Mouse (Mus musculus) forelimb bud, embryonic 11.5 days (tissue): ENCODE results near the gene Klhdc2.

Experiments used
- DNase-seq: peaks from one replicate; pipeline ENCODE4 v3.0.0-alpha.2; 2012; ENCODE audit warnings: low read depth, low spot score

Gene Klhdc2

GRCm38 (mm10) chr12:69300391-69300790 is 3.9 kb downstream of the Klhdc2 start:
- no peak for DNase-seq

- DNase-seq, result no peak
Observed at GRCm38 (mm10) chr12:69302171-69302570, 5.7 kb downstream of the Klhdc2 start.

DNA sequence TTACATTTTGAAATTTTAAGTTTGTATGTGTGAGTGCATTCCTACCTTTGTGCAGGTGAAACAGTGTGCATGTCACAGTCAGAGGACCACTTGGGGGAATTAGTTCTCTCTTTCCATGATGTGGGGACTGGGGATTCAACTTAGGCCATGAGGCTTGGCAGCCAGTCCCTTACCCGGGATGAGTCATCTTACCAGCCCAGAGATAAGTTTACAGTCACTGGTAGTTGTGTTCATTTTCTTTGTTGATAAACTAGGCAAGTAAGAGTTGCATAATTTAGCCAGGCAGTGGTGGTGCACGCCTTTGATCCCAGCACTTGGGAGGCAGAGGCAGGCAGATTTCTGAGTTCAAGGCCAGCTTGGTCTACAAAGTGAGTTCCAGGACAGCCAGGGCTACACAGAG is 7.6 kb downstream of the Klhdc2 start:
- no peak for DNase-seq

DNA sequence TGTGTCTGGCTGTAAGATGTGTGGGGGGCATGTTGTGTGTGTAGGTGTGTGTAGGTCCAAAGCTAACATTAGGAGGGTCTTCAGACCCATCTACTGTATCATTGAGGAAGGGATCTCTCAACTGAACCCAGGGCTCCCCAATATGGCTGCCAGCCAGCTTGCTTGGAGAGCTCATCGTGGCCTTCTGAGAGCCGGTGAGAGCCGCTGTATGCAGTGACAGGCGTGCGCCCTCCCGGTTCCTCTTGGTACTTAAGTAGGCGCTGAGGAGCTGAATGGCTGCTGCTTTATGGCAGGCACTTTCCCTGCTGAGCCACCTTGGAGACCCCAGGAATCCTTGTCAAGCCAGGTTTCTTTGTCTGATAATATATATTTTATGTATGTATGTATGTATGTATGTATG is 9.9 kb downstream of the Klhdc2 start:
- no peak for DNase-seq

DNA sequence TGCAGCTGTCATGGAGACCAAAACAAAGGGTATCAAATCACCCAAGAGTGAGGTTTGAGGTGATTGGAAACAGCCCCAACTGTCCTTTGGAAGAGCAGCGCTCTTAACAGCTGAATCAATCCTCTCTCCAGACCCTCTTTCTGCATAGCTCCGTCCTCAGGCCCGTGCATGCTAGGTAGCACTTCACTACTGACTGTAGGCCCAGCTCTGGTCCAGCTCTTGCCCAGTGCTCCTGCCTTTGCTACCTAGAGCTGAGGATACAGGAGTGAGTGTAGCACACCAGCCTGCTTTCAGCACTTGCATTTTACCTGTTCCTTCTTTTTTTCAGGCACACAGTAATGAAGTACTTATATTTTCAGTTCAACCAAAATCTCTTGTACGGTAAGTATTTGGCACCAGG is 13.2 kb downstream of the Klhdc2 start:
- DNase-seq, result no peak

DNA sequence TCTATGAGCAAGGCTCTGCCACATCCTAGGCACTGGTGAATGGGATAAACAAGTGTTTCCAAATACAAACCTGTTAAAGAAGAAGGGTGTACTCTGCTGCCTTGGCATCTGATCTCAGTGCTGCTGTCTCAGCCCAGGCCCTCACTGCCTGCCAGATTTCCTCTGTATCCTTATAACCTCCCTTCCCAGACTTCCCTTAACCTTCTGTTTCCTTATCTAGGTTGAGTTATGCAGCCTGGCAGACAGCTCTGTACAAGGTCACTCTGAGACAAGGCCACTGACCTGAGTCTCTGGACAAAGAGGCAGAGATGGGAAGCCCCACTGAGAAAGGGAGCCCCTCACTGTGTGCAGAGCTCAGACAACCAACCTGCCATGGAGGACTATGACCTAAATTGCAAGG is 21.9 kb downstream of the Klhdc2 start:
- no peak for DNase-seq

DNA sequence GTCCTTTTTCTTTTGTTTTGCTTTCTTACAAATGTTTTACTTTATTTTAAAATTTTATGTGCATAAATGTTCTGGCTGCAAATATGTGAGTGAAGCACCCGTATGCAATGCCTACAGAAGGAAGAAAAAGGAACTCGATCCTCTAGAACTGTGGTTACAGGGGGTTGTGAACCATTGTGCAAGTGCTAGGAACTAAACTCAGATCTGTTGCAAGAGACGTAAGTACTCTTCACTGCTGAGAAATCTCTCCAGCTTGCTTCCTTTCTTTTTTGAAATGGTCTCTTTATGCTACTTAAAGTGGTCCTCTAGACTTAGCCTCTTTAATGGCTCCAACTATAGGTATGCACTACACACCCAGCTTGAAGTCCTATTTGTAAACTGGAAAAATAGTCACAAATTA is 34.7 kb downstream of the Klhdc2 start:
- DNase-seq, result no peak

DNA sequence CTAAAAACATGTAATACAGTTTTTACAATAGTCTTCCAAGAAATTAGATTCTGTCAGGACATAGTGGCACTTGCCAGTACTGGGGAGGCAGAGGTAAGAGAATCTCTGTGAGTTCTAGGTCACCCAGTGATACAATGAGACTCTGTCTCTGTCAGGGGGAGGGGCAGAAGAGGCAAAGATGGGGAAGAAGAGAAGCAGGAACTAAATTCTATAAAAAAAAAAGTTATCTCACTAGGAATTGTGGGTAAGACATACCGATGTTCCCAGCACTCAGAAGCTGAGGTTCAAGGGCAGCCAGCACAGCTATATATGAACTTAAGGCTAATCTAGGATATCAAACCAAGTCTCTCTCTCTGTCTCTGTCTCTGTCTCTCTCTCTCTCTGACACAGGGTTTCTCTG is 35.7 kb downstream of the Klhdc2 start:
- DNase-seq, result no peak

GRCm38 (mm10) chr12:69333547-69333946 is 37.1 kb downstream of the Klhdc2 start:
- no peak for DNase-seq

DNA sequence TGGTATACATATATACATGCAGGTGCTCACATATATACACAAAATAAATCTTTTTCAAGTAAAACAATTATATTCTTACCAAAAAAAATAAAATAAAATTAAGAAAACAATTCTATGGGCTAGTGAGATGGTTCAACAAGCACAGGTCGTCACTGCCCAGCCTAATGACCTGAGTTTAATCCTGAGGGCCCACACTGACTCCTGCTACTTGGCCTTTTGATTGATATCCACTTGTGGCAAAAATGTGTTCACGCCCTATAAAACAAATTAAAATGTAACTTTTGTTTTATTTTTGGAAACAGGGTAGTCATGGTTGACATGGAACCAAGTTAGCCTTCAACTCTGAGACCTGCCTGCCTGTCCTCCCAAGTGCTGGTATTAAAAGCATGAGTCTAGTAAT is 53.4 kb downstream of the Klhdc2 start:
- no peak for DNase-seq

- DNase-seq, result no peak
Observed at GRCm38 (mm10) chr12:69351685-69352084, 55.2 kb downstream of the Klhdc2 start.

DNA sequence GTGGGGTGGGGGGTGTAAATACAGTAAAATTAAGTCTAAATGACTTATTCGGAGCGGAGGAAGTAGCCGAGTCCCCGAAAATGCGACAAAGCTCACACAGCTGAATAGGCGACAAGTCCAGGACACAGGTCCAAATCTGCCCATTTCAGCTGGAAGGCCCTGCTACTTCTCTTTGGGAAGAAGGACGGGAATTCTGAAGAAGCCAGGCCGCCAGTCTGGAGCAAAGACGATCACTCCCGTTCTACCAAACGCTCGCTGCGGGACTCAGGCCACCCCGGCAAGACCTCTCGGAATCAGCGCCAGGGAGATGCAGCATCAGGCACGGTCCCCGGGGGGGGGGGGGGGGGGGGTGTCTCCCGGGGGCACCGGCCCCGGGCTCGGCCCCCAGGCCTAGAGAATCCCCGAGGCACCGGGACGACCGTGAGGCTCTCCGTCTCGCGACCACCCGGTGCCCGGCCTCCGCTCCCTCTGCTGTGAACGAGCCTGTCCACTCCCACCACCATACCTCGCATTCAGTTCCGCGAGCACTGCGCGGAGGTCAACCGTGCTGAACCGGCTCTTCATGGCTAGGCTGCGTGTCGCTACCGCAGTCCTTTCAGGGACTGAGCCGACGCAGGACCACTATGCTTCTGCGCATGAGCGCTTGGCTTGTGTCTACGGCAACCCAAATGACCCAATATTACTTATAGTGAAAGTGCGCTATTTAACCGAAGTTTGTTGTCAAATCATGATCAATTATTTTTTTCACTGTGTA is 60.2 kb downstream of the Klhdc2 start, which contains the start of gene Nemf:
Nemf (minus strand) TSS at position 620 of the 754 bp plus-strand sequence.
- peak; percentile 85 for DNase-seq

GRCm38 (mm10) chr12:69357300-69357646 is 60.8 kb downstream of the Klhdc2 start:
- no peak for DNase-seq
